Mouse (Mus musculus) bone marrow, adult 2 months (tissue): ENCODE results near the gene Ccdc142. TPM values are rescaled to one million over a fixed set of nuclear protein-coding genes. Genes with fewer than 3 reads are reported as not detected.

Source experiments
- H3K27ac ChIP-seq: fragments of 200-500 bp; 2 replicates; pipeline ENCODE4 v1.5.1; 2012; ENCODE audit warnings: low read depth, mild to moderate bottlenecking, control low read depth, inconsistent platforms, low read length; ENCODE audit not compliant: control insufficient read depth, poor library complexity, insufficient read depth
- H3K4me1 ChIP-seq: fragments of 200-500 bp; 2 replicates; pipeline ENCODE4 v1.6.1; 2011; ENCODE audit warnings: low read length; ENCODE audit not compliant: control insufficient read depth, insufficient read depth
- H3K4me3 ChIP-seq: fragments of 200-500 bp; replicated peaks from 2 replicates; pipeline ENCODE3; 2011; ENCODE audit warnings: mild to moderate bottlenecking, low read depth, low read length, control low read depth; ENCODE audit not compliant: control insufficient read depth
- CTCF ChIP-seq: fragments of 200-500 bp; IDR thresholded peaks from 2 replicates; pipeline ENCODE4 v1.5.1; 2011; ENCODE audit warnings: low read length, control low read depth; ENCODE audit not compliant: control insufficient read depth, insufficient read depth
- POLR2A ChIP-seq: fragments of 200-500 bp; IDR thresholded peaks from 2 replicates; pipeline ENCODE4 v1.6.1; 2011; ENCODE audit warnings: low read depth, mild to moderate bottlenecking, control low read depth, low read length, borderline replicate concordance; ENCODE audit not compliant: control insufficient read depth
- WGBS: fragments of 180-500 bp; shearing (Covaris S2); methylation state at CpG from one replicate; pipeline ENCODE4 v1.1.7; 2018; 5-methylcytosine and 5-hydroxymethylcytosine counted together
- polyA plus RNA-seq: library from polyadenylated mRNA; stranded (reverse); fragments of >200 nt; gene quantifications from 2 replicates; pipeline ENCODE4 v1.2.4, GENCODE M21; 2011; ENCODE audit warnings: low replicate concordance; ENCODE audit not compliant: missing spikeins, insufficient read depth, insufficient read length

Gene Ccdc142
- polyA plus RNA-seq, 1 experiment = 2.5 TPM

DNA sequence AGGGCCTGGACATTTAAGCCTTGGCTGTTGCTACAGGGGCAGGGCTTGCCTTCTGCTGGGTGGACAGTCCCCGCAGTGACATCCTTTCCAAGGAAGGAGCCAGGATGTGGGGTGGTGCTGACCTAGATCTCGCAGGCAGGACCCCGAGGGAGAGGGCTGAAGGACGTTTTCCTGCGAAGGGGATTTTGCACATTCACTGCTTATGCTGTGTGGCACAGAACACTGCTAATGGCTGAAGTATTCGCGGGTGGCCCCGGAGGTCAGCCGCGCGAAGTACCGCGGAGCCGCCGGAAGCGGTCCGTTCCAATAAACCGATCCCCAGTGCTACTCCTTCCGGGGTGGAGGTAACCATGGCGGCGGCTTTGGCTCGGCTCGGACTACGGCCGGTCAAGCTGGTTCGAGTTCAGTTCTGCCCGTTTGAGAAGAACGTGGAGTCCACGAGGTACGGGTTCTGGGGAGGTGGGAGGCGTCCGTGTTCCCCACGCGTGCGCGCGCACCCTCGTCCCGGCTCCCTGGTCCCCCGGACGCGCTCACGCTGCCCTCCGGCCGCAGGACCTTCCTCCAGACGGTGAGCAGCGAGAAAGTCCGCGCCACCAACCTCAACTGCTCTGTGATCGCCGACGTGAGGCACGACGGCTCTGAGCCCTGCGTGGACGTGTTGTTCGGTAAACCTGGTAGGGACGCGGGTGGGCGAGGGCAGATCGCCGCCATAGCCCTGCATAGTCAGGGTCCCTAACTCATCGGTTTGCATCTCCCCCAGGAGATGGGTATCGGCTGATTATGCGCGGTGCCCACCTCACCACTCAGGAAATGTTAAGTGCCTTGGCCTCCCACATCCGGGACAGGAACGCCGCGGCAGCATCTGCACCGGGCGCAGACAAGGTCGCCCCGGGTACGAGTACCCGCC, 7.6 kb downstream of the Ccdc142 start, which contains the start of gene Mrpl53:
Mrpl53 (plus strand) TSS at position 279 of the 907 bp plus-strand sequence.
- Histone ChIP-seq H3K27ac (peak within 1 kb of the TSS; percentile 79), H3K4me1 (no peaks in the 10 kb centered on the region; the same call in 1 of the 2 replicates), H3K4me3 (peak within 1 kb of the TSS; percentile 87)
- WGBS = under 1% methylated on average over 76 of the region's 76 CpGs
- TF ChIP-seq POLR2A (peak; percentile 85; the same call in 1 of the 2 replicates), CTCF (no peak)

GRCm38 (mm10) chr6:83111510-83112136, 10.2 kb downstream of the Ccdc142 start:
- no peak overlapping the region for H3K27ac ChIP-seq
- TF ChIP-seq CTCF = no peak
- no peak for TF ChIP-seq POLR2A
- peaks cover 2% of the 10 kb centered on the region; the same call in 1 of the 2 replicates for H3K4me1 ChIP-seq
- no peak overlapping the region for H3K4me3 ChIP-seq
- 62% methylated on average over 4 of the region's 4 CpGs for WGBS

GRCm38 (mm10) chr6:83115011-83115671, 13.7 kb downstream of the Ccdc142 start, which contains the start of gene Mogs:
Gene Mogs, plus strand, starts transcription at chr6:83115496.
- H3K4me3 ChIP-seq = peak within 1 kb of the TSS; percentile 84
- under 1% methylated on average over 55 of the region's 58 CpGs for WGBS
- H3K27ac ChIP-seq = peak within 1 kb of the TSS; percentile 81
- TF ChIP-seq CTCF (peak; percentile 48), POLR2A (peak; percentile 96)
- H3K4me1 ChIP-seq = peaks cover 6% of the 10 kb centered on the region; the same call in 1 of the 2 replicates

DNA sequence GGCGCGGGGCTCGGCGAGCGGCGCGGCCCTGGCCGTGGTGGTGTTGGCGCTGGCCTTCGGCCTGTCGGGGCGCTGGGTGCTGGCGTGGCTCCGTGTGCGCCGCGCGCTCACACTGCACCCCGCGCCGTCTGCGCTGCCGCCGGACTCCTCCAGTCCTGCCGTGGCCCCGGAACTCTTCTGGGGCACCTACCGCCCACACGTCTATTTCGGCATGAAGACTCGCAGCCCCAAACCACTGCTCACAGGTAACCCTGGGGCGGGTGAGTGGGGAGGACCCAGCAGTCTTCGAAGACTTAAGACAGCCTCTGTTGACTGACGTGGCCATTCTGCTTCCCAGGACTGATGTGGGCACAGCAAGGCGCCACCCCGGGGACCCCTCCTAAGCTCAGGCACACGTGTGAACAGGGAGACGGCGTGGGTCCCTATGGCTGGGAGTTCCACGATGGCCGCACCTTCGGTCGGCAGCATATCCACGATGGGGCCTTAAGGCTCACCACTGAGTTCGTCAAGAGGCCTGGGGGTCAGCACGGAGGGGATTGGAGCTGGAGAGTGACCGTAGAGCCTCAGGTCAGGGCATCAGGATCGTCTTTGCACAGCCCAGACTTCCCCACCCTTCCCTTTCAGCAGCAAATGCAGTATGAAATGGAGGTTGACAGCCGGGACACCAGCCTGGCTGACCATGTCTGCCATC, 14.4 kb downstream of the Ccdc142 start:
- WGBS = 1% methylated on average over 44 of the region's 48 CpGs
- TF ChIP-seq POLR2A = no peak
- no peak for TF ChIP-seq CTCF
- peaks cover 6% of the 10 kb centered on the region; the same call in 1 of the 2 replicates for H3K4me1 ChIP-seq
- peak overlapping the region; percentile 81 for H3K27ac ChIP-seq
- H3K4me3 ChIP-seq = peak overlapping the region; percentile 84

DNA sequence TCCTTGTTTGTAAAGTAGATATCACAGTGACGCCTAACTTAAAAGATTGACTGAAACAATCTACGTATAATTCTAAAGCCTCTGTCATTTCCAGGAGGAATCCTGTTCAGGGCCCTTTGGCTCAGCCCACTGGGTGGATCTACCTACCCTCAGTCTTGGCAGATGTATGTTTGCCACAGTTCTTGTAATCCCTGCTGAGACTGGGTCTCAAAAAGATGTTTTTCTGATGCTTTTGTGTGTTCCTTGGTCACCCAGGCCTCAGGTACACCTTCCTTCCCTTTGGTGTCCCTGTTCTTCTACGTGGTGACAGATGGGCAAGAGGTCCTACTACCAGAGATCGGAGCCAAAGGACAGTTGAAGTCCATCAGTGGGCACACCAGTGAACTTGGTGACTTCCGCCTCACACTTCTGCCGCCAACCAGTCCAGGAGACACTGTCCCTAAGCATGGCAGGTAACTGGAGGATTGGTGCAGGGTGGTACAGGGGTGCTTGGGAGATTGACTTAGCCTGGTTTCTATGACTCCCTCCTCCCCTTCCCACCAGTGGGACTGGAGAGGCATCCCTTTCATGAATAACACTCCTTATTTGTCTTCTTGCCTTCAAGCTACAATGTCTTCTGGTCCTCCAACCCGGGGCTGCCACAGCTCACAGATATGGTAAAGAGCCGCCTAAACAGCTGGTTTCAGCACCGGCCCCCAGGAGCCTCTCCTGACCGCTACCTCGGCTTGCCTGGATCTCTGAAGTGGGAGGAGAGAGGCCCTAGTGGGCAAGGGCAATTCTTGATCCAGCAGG, 15.2 kb downstream of the Ccdc142 start:
- TF ChIP-seq POLR2A = no peak
- TF ChIP-seq CTCF = no peak
- 77% methylated on average over 11 of the region's 11 CpGs for WGBS
- Histone ChIP-seq H3K4me1 (peaks cover 6% of the 10 kb centered on the region; the same call in 1 of the 2 replicates), H3K27ac (no peak overlapping the region), H3K4me3 (peak overlapping the region; percentile 84)

- TF ChIP-seq POLR2A (no peak), CTCF (no peak)
- H3K4me1 ChIP-seq = peaks cover 6% of the 10 kb centered on the region; the same call in 1 of the 2 replicates
- 79% methylated on average over 4 of the region's 4 CpGs for WGBS
- no peak overlapping the region for H3K27ac ChIP-seq
- no peak overlapping the region for H3K4me3 ChIP-seq
These were observed 15.7 kb downstream of the Ccdc142 start for GRCm38 (mm10) chr6:83117165-83117438.

DNA sequence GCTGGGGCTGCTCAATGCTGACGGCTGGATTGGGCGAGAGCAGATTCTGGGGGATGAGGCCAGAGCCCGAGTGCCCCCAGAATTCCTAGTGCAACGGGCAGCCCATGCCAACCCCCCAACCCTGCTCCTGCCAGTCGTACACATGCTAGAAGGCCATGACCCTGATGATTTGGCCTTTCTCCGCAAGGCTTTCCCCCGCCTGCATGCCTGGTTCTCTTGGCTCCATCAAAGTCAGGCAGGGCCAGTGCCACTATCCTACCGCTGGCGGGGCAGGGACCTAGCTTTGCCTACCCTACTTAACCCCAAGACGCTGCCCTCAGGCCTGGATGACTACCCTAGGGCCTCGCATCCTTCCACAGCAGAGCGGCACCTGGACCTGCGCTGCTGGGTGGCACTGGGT, 16.2 kb downstream of the Ccdc142 start:
- Histone ChIP-seq H3K27ac (no peak overlapping the region), H3K4me1 (peaks cover 6% of the 10 kb centered on the region; the same call in 1 of the 2 replicates), H3K4me3 (no peak overlapping the region)
- TF ChIP-seq CTCF (no peak), POLR2A (no peak)
- WGBS = 91% methylated on average over 13 of the region's 13 CpGs
